Mouse (Mus musculus) right cerebral cortex, postnatal 4 days (tissue): ENCODE data around the gene Irs3.

ENCODE experiments used
- DNase-seq: peaks from one replicate; pipeline ENCODE4 v3.0.0-alpha.2; 2022

Irs3 gene

GRCm38 (mm10) chr5:137654746-137655145 is 9.2 kb upstream of the Irs3 start:
- no peak for DNase-seq

- DNase-seq: no peak
Measured at GRCm38 (mm10) chr5:137653366-137653765, 7.9 kb upstream of the Irs3 start.

- DNase-seq: peak; percentile 65
Measured at GRCm38 (mm10) chr5:137652474-137652873, 7.0 kb upstream of the Irs3 start.

- DNase-seq: no peak
Measured at GRCm38 (mm10) chr5:137649669-137650571, 4.4 kb upstream of the Irs3 start.

- DNase-seq: no peak
Measured at GRCm38 (mm10) chr5:137649251-137649650, 3.7 kb upstream of the Irs3 start.

GRCm38 (mm10) chr5:137647827-137648601 is 2.5 kb upstream of the Irs3 start:
- no peak for DNase-seq

GRCm38 (mm10) chr5:137645091-137645651 is 343 bp downstream of the Irs3 start:
- DNase-seq: no peak

GRCm38 (mm10) chr5:137644484-137644883 is 1.0 kb downstream of the Irs3 start:
- no peak for DNase-seq

- no peak for DNase-seq
Measured at GRCm38 (mm10) chr5:137642886-137643285, 2.6 kb downstream of the Irs3 start.

- DNase-seq: no peak
Measured at GRCm38 (mm10) chr5:137641054-137641453, 4.5 kb downstream of the Irs3 start, which contains the start of gene Sap25. TSS of gene Sap25 (plus strand) at chr5:137641334.

- DNase-seq: no peak
Measured at GRCm38 (mm10) chr5:137639472-137639871, 6.0 kb downstream of the Irs3 start.

- DNase-seq: no peak
Measured at GRCm38 (mm10) chr5:137633397-137634084, 12.0 kb downstream of the Irs3 start.

GRCm38 (mm10) chr5:137631591-137631990 is 13.9 kb downstream of the Irs3 start:
- DNase-seq: no peak

- DNase-seq: no peak
Measured at GRCm38 (mm10) chr5:137631171-137631570, 14.3 kb downstream of the Irs3 start.

GRCm38 (mm10) chr5:137630602-137631001 is 14.9 kb downstream of the Irs3 start:
- DNase-seq: no peak

- no peak for DNase-seq
Measured at GRCm38 (mm10) chr5:137629906-137630545, 15.5 kb downstream of the Irs3 start.

- peak; percentile 44 for DNase-seq
Measured at GRCm38 (mm10) chr5:137629306-137629721, 16.2 kb downstream of the Irs3 start.

GRCm38 (mm10) chr5:137628498-137629305 is 16.8 kb downstream of the Irs3 start, which contains the start of the genes Fbxo24, Lrch4 and Gm20605:
TSS of gene Fbxo24 (minus strand) at chr5:137629002.
TSS of gene Lrch4 (plus strand) at chr5:137629121.
TSS of gene Gm20605 (plus strand) at chr5:137629175.
- DNase-seq: peak; percentile 95

GRCm38 (mm10) chr5:137627991-137628390 is 17.5 kb downstream of the Irs3 start:
- no peak for DNase-seq

GRCm38 (mm10) chr5:137623937-137624530 is 21.5 kb downstream of the Irs3 start:
- DNase-seq: no peak

GRCm38 (mm10) chr5:137615347-137615746 is 30.2 kb downstream of the Irs3 start:
- no peak for DNase-seq
